Mouse (Mus musculus) intestine, postnatal 0 days (tissue): Measurements from ENCODE around the gene Pak4. TPM values are rescaled to one million over a fixed set of nuclear protein-coding genes. Genes with fewer than 3 reads are reported as not detected.

ENCODE experiments used
- ATAC-seq: fragments of 200-750 bp; cut with Nextera tagmentation; 2 replicates; pipeline ENCODE4 v1.8.0; 2017; ENCODE audit warnings: mild to moderate bottlenecking, moderate TSS enrichment, moderate library complexity
- H3K27ac ChIP-seq: fragments of 300-500 bp; sonication (generic); 2 replicates; pipeline ENCODE4 v1.5.1; 2014; ENCODE audit warnings: mild to moderate bottlenecking, low read depth, low read length, moderate library complexity
- H3K27me3 ChIP-seq: fragments of 300-500 bp; sonication (generic); replicated peaks from 2 replicates; pipeline ENCODE4 v1.6.1; 2014; ENCODE audit warnings: low read length, mixed read lengths; ENCODE audit not compliant: control insufficient read depth, insufficient read depth
- H3K36me3 ChIP-seq: fragments of 300-500 bp; sonication (generic); 2 replicates; pipeline ENCODE4 v1.6.1; 2014; ENCODE audit warnings: mild to moderate bottlenecking, moderate library complexity; ENCODE audit not compliant: control insufficient read depth, insufficient read depth
- H3K4me1 ChIP-seq: fragments of 300-500 bp; sonication (generic); replicated peaks from 2 replicates; pipeline ENCODE4 v1.6.1; 2014; ENCODE audit warnings: antibody characterized with exemption, low read length, mixed read lengths; ENCODE audit not compliant: control insufficient read depth, insufficient read depth
- H3K4me2 ChIP-seq: fragments of 300-500 bp; sonication (generic); replicated peaks from 2 replicates; pipeline ENCODE4 v1.6.1; 2014; ENCODE audit warnings: low read depth, mild to moderate bottlenecking, moderate library complexity
- H3K4me3 ChIP-seq: fragments of 300-500 bp; sonication (generic); 2 replicates; pipeline ENCODE4 v1.5.1; 2014; ENCODE audit warnings: low read depth, low read length
- H3K9ac ChIP-seq: fragments of 300-500 bp; sonication (generic); 2 replicates; pipeline ENCODE4 v1.6.1; 2014; ENCODE audit warnings: mild to moderate bottlenecking, low read depth, low read length
- H3K9me3 ChIP-seq: fragments of 300-500 bp; sonication (generic); 2 replicates; pipeline ENCODE4 v1.6.1; 2016; ENCODE audit warnings: mixed run types; ENCODE audit not compliant: control insufficient read depth
- CTCF ChIP-seq: sonication (generic); IDR thresholded peaks from 2 replicates; pipeline ENCODE4 v1.5.1; 2016; ENCODE audit warnings: low read depth, mild to moderate bottlenecking, control low read depth, antibody characterized with exemption, moderate library complexity
- WGBS: fragments of 180-500 bp; shearing (Covaris S2); extraction: QIAGEN DNeasy Blood & Tissue Kit; methylation state at CpG from one replicate; pipeline ENCODE4 v1.1.7; 2014; 5-methylcytosine and 5-hydroxymethylcytosine counted together
- polyA plus RNA-seq: library from polyadenylated mRNA; unstranded; fragments of >200 nt; fragmentation: Nextera tagmentation; extraction: Ambion mirVana; gene quantifications from 2 replicates; pipeline ENCODE4 v1.2.1, GENCODE M21; 2015

Gene Pak4
- polyA plus RNA-seq, 1 experiment from 2014 or later, result 17.2 TPM

DNA sequence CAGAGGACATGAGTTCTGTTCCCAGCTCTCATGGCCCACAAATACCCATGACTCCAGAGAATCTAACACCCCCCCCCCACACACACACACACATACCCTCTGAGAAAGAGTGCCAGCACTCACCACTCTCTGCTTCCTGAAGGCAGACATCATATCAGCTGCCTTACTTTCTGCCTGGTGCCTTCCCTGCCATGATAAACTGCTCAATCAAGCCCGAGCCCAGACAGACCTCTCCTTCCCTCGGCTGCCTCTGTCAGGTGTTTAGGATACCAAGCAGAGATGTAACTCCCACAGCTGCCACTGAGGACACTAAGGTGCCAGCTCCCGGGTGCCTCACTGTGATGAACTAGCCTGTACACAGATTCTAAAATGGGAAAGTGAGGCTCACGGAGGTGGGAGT, 13.5 kb downstream of the Pak4 start:
- no peak for ATAC-seq
- peaks cover 12% of the 10 kb centered on the region for H3K4me1 ChIP-seq

DNA sequence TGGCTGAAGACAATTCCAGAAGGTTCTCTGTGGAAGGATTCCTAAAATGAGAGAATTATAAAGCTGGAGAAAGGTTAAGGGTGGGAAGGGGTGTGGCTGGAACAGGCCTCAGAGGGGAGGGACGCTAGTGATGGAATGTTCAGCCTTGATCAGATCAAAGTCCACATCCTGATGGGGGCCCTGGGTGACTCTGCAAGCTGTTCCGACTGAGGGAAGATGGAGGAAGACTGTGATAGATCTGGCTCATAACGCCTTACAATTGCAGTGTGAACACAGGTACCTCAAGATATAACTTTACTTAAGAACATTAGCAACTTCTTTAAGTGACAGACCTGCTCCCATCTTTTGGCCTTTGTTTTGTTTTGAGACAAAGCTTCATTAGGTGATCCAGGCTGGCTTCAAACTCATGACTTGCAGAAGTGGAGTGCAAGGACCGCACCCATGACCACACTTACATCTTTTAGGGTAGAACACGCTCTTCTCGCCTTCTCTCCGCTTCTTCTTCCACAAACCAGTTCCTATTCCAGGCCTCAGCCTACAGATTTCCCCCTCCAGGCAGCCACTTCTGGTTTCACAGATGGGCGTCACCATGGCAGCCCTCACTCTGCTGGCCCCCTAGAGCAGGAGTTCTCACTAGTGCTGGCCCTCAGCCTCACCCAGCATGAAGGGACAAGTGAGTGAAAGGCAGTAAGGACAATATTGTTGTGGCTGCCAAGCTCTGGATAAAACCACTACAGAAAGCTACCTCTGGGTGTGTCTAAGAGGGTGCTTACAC, 14.2 kb downstream of the Pak4 start:
- no peaks in the 10 kb centered on the region for H3K27me3 ChIP-seq
- peak overlapping the region; percentile 80 for H3K27ac ChIP-seq
- H3K9ac ChIP-seq, result no peak overlapping the region
- no peaks in the 10 kb centered on the region for H3K9me3 ChIP-seq
- 46% methylated on average over 8 of the region's 8 CpGs for WGBS
- peaks cover 13% of the 10 kb centered on the region for H3K4me1 ChIP-seq
- H3K4me3 ChIP-seq, result no peak overlapping the region
- peak overlapping the region; percentile 48 for H3K4me2 ChIP-seq
- H3K36me3 ChIP-seq, result 0 out of 2 replicates have a peak, but pooled peaks cover 3% of the 10 kb centered on the region
- no peak for TF ChIP-seq CTCF
- ATAC-seq, result peak; percentile 85

More for the DNA sequence above, 13.5 kb downstream of the Pak4 start:
- H3K4me3 ChIP-seq, result no peak overlapping the region
- no peak overlapping the region for H3K9ac ChIP-seq
- no peaks in the 10 kb centered on the region for H3K36me3 ChIP-seq
- H3K27ac ChIP-seq, result peak overlapping the region; percentile 80
- H3K27me3 ChIP-seq, result no peaks in the 10 kb centered on the region
- H3K9me3 ChIP-seq, result no peaks in the 10 kb centered on the region
- H3K4me2 ChIP-seq, result peak overlapping the region; percentile 48
- WGBS, result 40% methylated on average over 4 of the region's 4 CpGs
- TF ChIP-seq CTCF, result no peak

DNA sequence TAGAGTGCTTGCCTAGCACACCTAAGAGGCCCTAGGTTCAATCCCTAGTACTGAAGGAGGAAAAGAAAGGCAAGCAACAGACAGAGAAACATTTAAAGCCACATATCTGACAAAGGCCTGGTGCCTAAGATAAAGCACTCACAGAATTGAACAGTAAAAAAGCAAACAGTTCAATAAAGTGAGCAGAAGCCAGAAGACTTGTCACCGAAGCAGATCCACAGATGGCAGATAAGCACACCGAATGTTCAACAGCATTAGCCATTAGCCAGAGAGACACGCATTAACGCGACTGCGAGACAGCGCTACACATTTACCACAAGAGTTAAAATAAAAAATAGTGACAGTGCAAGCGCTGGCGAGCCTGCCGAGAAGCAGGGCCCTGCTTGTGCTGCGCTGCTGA, 15.1 kb downstream of the Pak4 start:
- Histone ChIP-seq H3K4me2 (peak overlapping the region; percentile 48), H3K9ac (no peak overlapping the region), H3K4me3 (no peak overlapping the region), H3K27ac (peak overlapping the region; percentile 80), H3K9me3 (no peaks in the 10 kb centered on the region), H3K36me3 (0 out of 2 replicates have a peak, but pooled peaks cover 5% of the 10 kb centered on the region), H3K27me3 (no peaks in the 10 kb centered on the region), H3K4me1 (peaks cover 21% of the 10 kb centered on the region)
- WGBS, result 37% methylated on average over 11 of the region's 11 CpGs
- no peak for TF ChIP-seq CTCF
- ATAC-seq, result no peak

DNA sequence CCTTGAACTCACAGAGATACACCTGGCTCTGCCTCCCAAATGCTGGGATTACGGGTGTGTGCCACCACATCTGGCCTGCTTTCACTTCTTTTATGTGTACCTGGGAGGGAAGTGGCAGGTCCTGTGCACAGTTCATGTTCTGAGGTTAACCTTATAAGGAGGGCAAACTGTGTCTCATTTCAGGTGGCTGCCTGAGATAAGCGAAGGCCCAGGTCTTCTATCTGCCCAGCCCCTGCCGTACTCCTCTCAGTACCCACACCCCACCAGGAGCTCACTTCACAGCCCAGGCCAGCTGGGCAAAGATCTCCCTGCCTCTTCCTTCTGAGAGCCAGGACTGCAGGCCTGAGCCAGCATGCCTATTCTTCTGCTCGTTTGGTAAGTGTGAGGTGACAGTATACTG, 16.3 kb downstream of the Pak4 start:
- no peak for ATAC-seq
- Histone ChIP-seq H3K9me3 (no peaks in the 10 kb centered on the region), H3K36me3 (0 out of 2 replicates have a peak, but pooled peaks cover 5% of the 10 kb centered on the region), H3K9ac (no peak overlapping the region), H3K27ac (peak overlapping the region; percentile 37; the same call in 1 of the 2 replicates), H3K4me3 (no peak overlapping the region), H3K4me2 (no peak overlapping the region), H3K4me1 (peaks cover 28% of the 10 kb centered on the region), H3K27me3 (no peaks in the 10 kb centered on the region)
- 41% methylated on average over 4 of the region's 4 CpGs for WGBS
- no peak for TF ChIP-seq CTCF

DNA sequence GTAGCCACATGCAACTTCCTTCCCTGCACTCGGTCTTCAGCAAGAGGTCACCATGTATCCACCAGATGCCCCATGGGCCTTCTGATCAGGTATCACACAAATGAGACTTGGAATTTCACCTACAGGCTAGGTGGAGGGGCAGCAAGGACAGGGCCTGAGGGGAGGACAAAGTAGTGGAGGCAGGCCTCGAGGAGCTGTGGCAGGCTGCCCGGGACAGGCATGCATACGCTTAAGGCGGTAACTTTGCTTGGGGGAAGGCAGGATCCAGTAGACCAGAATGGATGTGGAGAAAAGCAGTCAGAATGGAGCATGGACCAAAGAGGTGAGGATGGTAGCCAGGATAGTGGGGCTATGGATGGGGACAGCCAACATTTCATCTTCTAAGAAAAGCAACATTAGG, 18.2 kb downstream of the Pak4 start:
- Histone ChIP-seq H3K27me3 (no peaks in the 10 kb centered on the region), H3K9ac (no peak overlapping the region), H3K4me1 (peaks cover 24% of the 10 kb centered on the region)

DNA sequence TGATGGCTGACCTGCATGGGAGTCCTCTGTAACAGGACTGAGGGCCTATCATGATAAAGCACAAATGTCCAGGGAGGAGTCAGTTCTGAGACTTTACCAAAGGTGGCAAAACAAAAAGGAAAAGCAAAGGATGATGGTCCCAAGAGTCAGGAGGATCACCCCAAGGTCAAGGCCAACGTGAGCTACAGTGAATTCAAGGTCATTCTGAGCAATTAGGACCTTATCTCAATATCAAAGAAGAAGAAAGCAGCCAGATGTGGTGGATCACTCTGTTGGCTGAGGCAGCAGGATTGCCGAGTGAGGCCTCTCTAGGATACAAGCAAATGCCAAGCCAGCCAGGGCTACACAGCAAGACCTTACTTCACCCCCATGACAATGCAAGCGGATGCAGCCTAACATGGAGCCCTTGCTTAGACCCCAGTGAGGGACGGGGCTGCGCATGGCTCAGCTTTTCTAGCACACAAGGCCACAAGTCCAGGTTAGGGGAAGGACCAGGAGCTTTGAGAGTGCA, 19.4 kb downstream of the Pak4 start:
- Histone ChIP-seq H3K27ac (peak overlapping the region; percentile 54; the same call in 1 of the 2 replicates), H3K4me2 (0 out of 2 replicates have a peak overlapping the region, but pooled peaks have one; percentile 9), H3K36me3 (0 out of 2 replicates have a peak, but pooled peaks cover 5% of the 10 kb centered on the region), H3K27me3 (no peaks in the 10 kb centered on the region), H3K9ac (no peak overlapping the region), H3K4me3 (no peak overlapping the region), H3K4me1 (peaks cover 28% of the 10 kb centered on the region), H3K9me3 (no peaks in the 10 kb centered on the region)
- 61% methylated on average over 5 of the region's 5 CpGs for WGBS
- ATAC-seq, result no peak
- TF ChIP-seq CTCF, result no peak

More for the DNA sequence above, 18.2 kb downstream of the Pak4 start:
- 75% methylated on average over 5 of the region's 5 CpGs for WGBS
- Histone ChIP-seq H3K27ac (no peak overlapping the region), H3K9me3 (no peaks in the 10 kb centered on the region), H3K4me2 (no peak overlapping the region), H3K36me3 (0 out of 2 replicates have a peak, but pooled peaks cover 5% of the 10 kb centered on the region), H3K4me3 (no peak overlapping the region)
- TF ChIP-seq CTCF, result no peak
- no peak for ATAC-seq
